Mouse (Mus musculus) midbrain, postnatal 0 days (tissue): ENCODE results near the gene Tacc2. TPM values are rescaled to one million over a fixed set of nuclear protein-coding genes. Genes with fewer than 3 reads are reported as not detected.
"Not testable (repeated sequence)": the region's sequence is repeated elsewhere in the genome, so short reads cannot be mapped to it uniquely, and the experiment has no call there.

ENCODE experiments used
- ATAC-seq: fragments of 200-750 bp; cut with Nextera tagmentation; 2 replicates; pipeline ENCODE4 v1.8.0; 2017; ENCODE audit warnings: moderate number of reproducible peaks, mild to moderate bottlenecking, moderate TSS enrichment, moderate library complexity; ENCODE audit not compliant: low FRiP score
- DNase-seq: peaks from one replicate; pipeline ENCODE4 v3.0.0-alpha.2; 2015; ENCODE audit warnings: low spot score
- H3K27ac ChIP-seq: fragments of 300-500 bp; sonication (generic); 2 replicates; pipeline ENCODE4 v1.5.1; 2014; ENCODE audit warnings: low read depth, mild to moderate bottlenecking, low read length, mixed read lengths
- H3K27me3 ChIP-seq: fragments of 300-500 bp; sonication (generic); 2 replicates; pipeline ENCODE4 v1.6.1; 2014; ENCODE audit warnings: low read length, control low read depth, mixed read lengths; ENCODE audit not compliant: insufficient read depth
- H3K36me3 ChIP-seq: fragments of 300-500 bp; sonication (generic); 2 replicates; pipeline ENCODE4 v1.6.1; 2014; ENCODE audit warnings: low read length, control low read depth, mixed read lengths; ENCODE audit not compliant: insufficient read depth
- H3K4me1 ChIP-seq: fragments of 300-500 bp; sonication (generic); 2 replicates; pipeline ENCODE4 v1.6.1; 2014; ENCODE audit warnings: mild to moderate bottlenecking, control low read depth, antibody characterized with exemption, low read length, mixed read lengths; ENCODE audit not compliant: insufficient read depth
- H3K4me2 ChIP-seq: fragments of 300-500 bp; sonication (generic); 2 replicates; pipeline ENCODE4 v1.6.1; 2014; ENCODE audit warnings: low read depth, mild to moderate bottlenecking, low read length, mixed read lengths; ENCODE audit not compliant: poor library complexity, severe bottlenecking
- H3K4me3 ChIP-seq: fragments of 300-500 bp; sonication (generic); 2 replicates; pipeline ENCODE4 v1.5.1; 2014; ENCODE audit warnings: low read depth, mild to moderate bottlenecking, low read length, moderate library complexity
- H3K9ac ChIP-seq: fragments of 300-500 bp; sonication (generic); replicated peaks from 2 replicates; pipeline ENCODE4 v1.6.1; 2014; ENCODE audit warnings: mild to moderate bottlenecking, low read length, moderate library complexity, mixed read lengths; ENCODE audit not compliant: poor library complexity, severe bottlenecking
- H3K9me3 ChIP-seq: fragments of 300-500 bp; sonication (generic); 2 replicates; pipeline ENCODE4 v1.6.1; 2016; ENCODE audit warnings: low read length, control low read depth
- CTCF ChIP-seq: IDR thresholded peaks from 2 replicates; pipeline ENCODE4 v1.5.1; 2016; ENCODE audit warnings: antibody characterized with exemption, mild to moderate bottlenecking
- WGBS: fragments of 180-500 bp; shearing (Covaris S2); extraction: QIAGEN DNeasy Blood & Tissue Kit; methylation state at CpG from one replicate; pipeline ENCODE4 v1.1.7; 2014; 5-methylcytosine and 5-hydroxymethylcytosine counted together
- polyA plus RNA-seq: library from polyadenylated mRNA; unstranded; fragments of >200 nt; fragmentation: Nextera tagmentation; extraction: Ambion mirVana; gene quantifications from 2 replicates; pipeline ENCODE4 v1.2.1, GENCODE M21; 2015
- total RNA-seq: library from RNA; depleted of rRNA; stranded (reverse); fragments of >200 nt; gene quantifications from 2 replicates; pipeline ENCODE4 v1.2.3, GENCODE M21; 2014

The Tacc2 gene
- total and polyA plus RNA-seq, 2 experiments from 2014 or later = 54.8 to 55.9 TPM

DNA sequence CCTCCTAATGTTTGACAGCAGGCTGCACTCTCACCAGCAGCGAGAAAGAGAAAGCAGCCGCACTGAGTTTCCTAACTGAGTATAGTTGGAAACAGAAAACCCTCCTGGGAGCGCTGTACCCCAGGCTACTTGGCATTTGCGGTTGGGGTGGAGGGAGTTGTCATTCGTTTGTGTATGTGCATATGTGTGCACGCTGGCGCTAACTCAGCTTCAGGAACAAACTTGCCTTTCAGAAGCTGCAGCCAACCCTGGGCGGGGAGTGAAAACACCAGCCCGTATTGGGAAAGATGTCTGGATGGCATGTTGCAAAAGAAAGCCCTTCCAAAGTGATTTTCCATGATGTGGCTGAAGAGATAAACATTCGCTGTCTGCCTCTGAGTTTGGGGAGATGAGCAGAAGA is 257 bp upstream of the Tacc2 start:
- TF ChIP-seq CTCF = no peak
- Histone ChIP-seq H3K4me2 (no peak overlapping the region; the same call in 1 of the 2 replicates), H3K36me3 (no peaks in the 10 kb centered on the region)

DNA sequence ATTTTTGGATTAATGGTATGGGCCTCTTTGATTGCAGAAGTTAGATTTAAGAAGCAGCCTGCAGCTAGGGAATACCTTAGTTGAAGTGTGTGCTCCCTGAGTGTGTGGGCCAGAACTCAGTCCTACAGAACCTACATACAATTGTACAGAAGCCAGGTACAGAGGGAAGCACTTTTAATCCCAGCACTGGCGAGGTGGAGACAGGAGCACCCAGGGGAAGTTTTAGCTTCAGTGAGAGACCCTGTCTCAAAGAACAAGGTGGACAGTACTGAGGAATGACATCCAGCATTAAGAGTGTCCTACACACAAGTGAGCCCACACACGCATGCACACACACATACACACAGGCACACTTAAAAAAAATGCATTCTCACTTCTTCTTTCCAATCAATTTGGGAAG is 828 bp downstream of the Tacc2 start:
- Histone ChIP-seq H3K9ac (no peak overlapping the region), H3K4me1 (no peaks in the 10 kb centered on the region), H3K27me3 (no peaks in the 10 kb centered on the region), H3K9me3 (no peaks in the 10 kb centered on the region), H3K4me2 (no peak overlapping the region), H3K36me3 (no peaks in the 10 kb centered on the region), H3K4me3 (no peak overlapping the region), H3K27ac (no peak overlapping the region)
- TF ChIP-seq CTCF = no peak
- WGBS = 98% methylated on average over 2 of the region's 2 CpGs
- ATAC-seq (no peak), DNase-seq (no peak)

More for the DNA sequence above, 257 bp upstream of the Tacc2 start:
- ATAC-seq = no peak
- H3K9me3 ChIP-seq = no peaks in the 10 kb centered on the region
- peak; percentile 22 for DNase-seq
- 33% methylated on average over 10 of the region's 10 CpGs for WGBS
- no peak overlapping the region for H3K27ac ChIP-seq
- no peaks in the 10 kb centered on the region for H3K4me1 ChIP-seq
- H3K27me3 ChIP-seq = no peaks in the 10 kb centered on the region
- H3K9ac ChIP-seq = no peak overlapping the region
- H3K4me3 ChIP-seq = no peak overlapping the region

GRCm38 (mm10) chr7:130578607-130579006 is 1.4 kb downstream of the Tacc2 start:
- DNase-seq = no peak
- H3K4me3 ChIP-seq = no peak overlapping the region
- 81% methylated on average over 5 of the region's 5 CpGs for WGBS

DNA sequence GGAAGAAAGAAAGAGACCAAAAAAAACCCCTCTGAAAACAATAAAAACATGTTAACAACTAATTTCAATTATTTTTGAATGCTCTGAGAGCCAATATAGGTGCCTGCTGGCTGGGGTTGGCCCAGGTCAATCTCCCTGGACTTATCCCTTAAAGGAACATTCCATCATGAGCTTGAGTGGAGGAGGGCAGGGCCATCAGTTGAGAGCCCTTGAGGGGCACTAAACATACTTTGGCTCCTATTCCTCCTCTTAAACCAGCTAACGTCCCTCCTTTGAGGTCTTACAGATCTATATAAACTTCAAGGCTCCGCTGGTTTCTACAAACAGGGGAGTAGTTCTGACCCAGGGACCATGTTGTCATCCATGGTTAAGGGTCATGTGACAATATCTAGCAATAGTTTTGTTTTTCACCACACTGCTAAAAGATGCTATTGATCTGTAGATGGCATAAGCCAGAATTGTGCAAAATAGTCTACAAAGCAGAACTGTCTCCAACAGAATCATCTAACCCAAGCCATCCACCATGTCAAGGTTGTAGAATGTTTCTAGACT is 9.4 kb downstream of the Tacc2 start:
- H3K9me3 ChIP-seq = no peaks in the 10 kb centered on the region
- no peak for TF ChIP-seq CTCF
- DNase-seq = no peak
- H3K27ac ChIP-seq = no peak overlapping the region
- H3K36me3 ChIP-seq = no peaks in the 10 kb centered on the region
- H3K9ac ChIP-seq = no peak overlapping the region
- no peaks in the 10 kb centered on the region for H3K4me1 ChIP-seq
- 86% methylated on average over 2 of the region's 2 CpGs for WGBS
- no peak for ATAC-seq
- no peaks in the 10 kb centered on the region for H3K27me3 ChIP-seq
- no peak overlapping the region for H3K4me3 ChIP-seq
- no peak overlapping the region for H3K4me2 ChIP-seq

More at GRCm38 (mm10) chr7:130578607-130579006, 1.4 kb downstream of the Tacc2 start:
- H3K9ac ChIP-seq = no peak overlapping the region
- H3K27ac ChIP-seq = no peak overlapping the region
- no peaks in the 10 kb centered on the region for H3K27me3 ChIP-seq
- no peaks in the 10 kb centered on the region for H3K36me3 ChIP-seq
- no peak for TF ChIP-seq CTCF
- H3K9me3 ChIP-seq = no peaks in the 10 kb centered on the region
- H3K4me1 ChIP-seq = no peaks in the 10 kb centered on the region
- no peak for ATAC-seq
- no peak overlapping the region for H3K4me2 ChIP-seq

GRCm38 (mm10) chr7:130590081-130590828 is 13.0 kb downstream of the Tacc2 start:
- TF ChIP-seq CTCF = no peak

GRCm38 (mm10) chr7:130590845-130591437 is 13.7 kb downstream of the Tacc2 start:
- Histone ChIP-seq H3K4me3 (no peak overlapping the region), H3K36me3 (no peaks in the 10 kb centered on the region), H3K9ac (no peak overlapping the region), H3K4me2 (no peak overlapping the region), H3K27me3 (no peaks in the 10 kb centered on the region), H3K27ac (no peak overlapping the region), H3K4me1 (no peaks in the 10 kb centered on the region), H3K9me3 (no peaks in the 10 kb centered on the region)
- WGBS = 57% methylated on average over 8 of the region's 8 CpGs
- ATAC-seq (no peak), DNase-seq (no peak)
- no peak for TF ChIP-seq CTCF

More at GRCm38 (mm10) chr7:130590081-130590828, 13.0 kb downstream of the Tacc2 start:
- DNase-seq (no peak), ATAC-seq (no peak)
- Histone ChIP-seq H3K27ac (no peak overlapping the region), H3K27me3 (no peaks in the 10 kb centered on the region), H3K36me3 (no peaks in the 10 kb centered on the region), H3K4me3 (no peak overlapping the region), H3K4me1 (no peaks in the 10 kb centered on the region), H3K4me2 (no peak overlapping the region), H3K9me3 (no peaks in the 10 kb centered on the region), H3K9ac (no peak overlapping the region)
- 28% methylated on average over 13 of the region's 13 CpGs for WGBS

DNA sequence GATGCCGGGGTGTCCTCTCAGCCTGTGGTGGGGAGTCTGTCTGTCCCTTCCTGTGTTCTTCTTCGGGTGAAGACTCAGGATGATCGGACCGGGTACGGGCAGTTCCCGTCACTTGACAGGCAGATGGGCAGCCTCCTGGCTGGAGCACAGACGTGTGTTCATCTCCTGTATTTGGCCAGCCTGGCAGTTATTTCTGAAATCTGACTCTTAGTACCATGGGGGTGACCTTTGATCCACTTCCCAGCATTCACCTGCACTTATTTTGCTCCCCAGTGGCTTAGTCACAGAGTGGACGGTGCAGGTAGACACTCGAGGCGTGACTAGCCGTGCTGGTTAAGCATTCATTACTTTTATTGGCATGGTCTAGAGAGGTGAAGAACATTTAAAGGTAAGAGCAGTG is 15.7 kb downstream of the Tacc2 start:
- no CpG with 5 or more reads among the region's 11 CpGs for WGBS
- not testable (repeated sequence) for DNase-seq, H3K27ac ChIP-seq, ATAC-seq, H3K4me1 ChIP-seq, H3K36me3 ChIP-seq, H3K9me3 ChIP-seq, H3K9ac ChIP-seq, H3K4me3 ChIP-seq, H3K27me3 ChIP-seq, H3K4me2 ChIP-seq

DNA sequence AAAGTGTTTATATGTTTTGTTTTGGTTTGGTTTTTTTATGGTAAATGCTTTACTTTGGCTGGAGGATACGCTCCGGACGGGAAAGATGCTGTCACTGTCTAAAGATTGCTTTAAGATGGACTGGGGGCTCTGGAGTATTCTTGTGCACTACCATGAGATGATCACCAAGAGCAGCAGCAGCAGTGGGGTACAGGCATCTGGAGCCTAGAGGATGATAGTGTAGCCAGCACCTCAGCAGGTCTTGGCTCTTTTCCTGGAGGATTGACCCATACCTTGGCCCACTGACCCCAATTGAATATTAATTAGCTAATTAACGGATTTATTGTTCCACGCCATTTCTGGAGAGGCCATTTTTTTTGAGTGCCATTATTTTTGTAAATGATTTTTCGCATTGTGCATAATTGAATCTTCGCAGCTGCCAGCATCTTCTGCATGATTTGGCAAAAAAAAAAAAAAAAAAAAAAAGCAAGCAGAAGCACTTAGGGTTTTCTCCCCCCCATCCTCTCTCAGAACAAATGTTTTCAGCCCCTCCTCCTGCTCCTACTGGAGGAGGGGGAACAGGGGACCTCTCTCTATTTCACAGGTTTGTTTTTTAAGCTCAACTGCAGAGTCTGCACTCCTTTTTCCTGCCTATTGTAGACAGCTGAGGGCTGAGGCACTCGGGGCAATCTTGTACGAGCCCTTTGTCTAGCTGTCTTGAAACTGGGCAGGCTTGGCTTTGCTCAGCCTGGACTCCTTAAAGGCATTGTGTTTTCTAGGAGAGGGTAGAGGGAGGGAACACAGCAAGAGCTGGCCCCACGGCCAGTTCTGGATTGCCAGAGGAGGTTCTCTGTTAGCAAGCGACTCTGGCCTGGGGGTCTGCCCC is 16.4 kb downstream of the Tacc2 start:
- H3K27me3 ChIP-seq = not testable (repeated sequence)

More for the DNA sequence above, 16.4 kb downstream of the Tacc2 start:
- H3K36me3 ChIP-seq, H3K4me2 ChIP-seq, H3K4me1 ChIP-seq, H3K27ac ChIP-seq, H3K4me3 ChIP-seq, H3K9ac ChIP-seq, H3K9me3 ChIP-seq: not testable (repeated sequence)
- WGBS = 37% methylated on average over 6 of the region's 11 CpGs
- ATAC-seq = peak; percentile 59
- peak; percentile 63 for DNase-seq
